ENCODE assay signal across 18 mouse cellular contexts in genomic region chr6:30711365-30711763, GRCm38 (mm10). TPM values are rescaled to one million over a fixed set of nuclear protein-coding genes. Genes with fewer than 3 reads are reported as not detected.
A peak's percentile ranks its signal among the peaks of the same experiment; 100 is the strongest.
DNase-seq lines count a peak whose midpoint lies in the region; ATAC-seq and TF ChIP-seq lines count a peak whose summit lies in the region.
"Had no signal": no experiment of that assay in that cellular context is flagged by ENCODE, and none has a peak within 500 bp of the region (broad histone marks: within the 10 kb centered on the region; RNA-seq: fewer than 3 reads in every experiment).

No protein-coding gene starts in this region.

- no peak for DNase-seq in intestine, embryonic 14.5 days (ENCODE audit: low spot score)
- DNase-seq in lung, embryonic 14.5 days: no peak
- DNase-seq in lung, postnatal 14 days: no peak
- DNase-seq in MN1 (ENCODE audit: low spot score): peak; percentile 35
- peak; percentile 58 for DNase-seq in limb, embryonic 11.5 days (ENCODE audit: low spot score)
- no peak for DNase-seq in spleen, adult 18-20 months
- DNase-seq: cerebellum, adult 18-20 months; cerebellum, postnatal 14 days; heart, postnatal 4 days; lung, adult 2 months had no signal

- 56% methylated on average over 10 of the region's 10 CpGs for WGBS in intestine, embryonic 14.5 days
- WGBS in intestine, postnatal 0 days: 66% methylated on average over 10 of the region's 10 CpGs
- 36% methylated on average over 10 of the region's 10 CpGs for WGBS in lung, embryonic 14.5 days
- WGBS in limb, embryonic 11.5 days: 19% methylated on average over 10 of the region's 10 CpGs
- WGBS in hindbrain, embryonic 13.5 days: 71% methylated on average over 10 of the region's 10 CpGs

- H3K9ac ChIP-seq in intestine, embryonic 14.5 days (ENCODE audit: low read length): no peak overlapping the region
- no peak overlapping the region for H3K9ac ChIP-seq in intestine, postnatal 0 days (ENCODE audit: low read depth, low read length)
- H3K9ac ChIP-seq in lung, embryonic 14.5 days: no peak overlapping the region
- no peak overlapping the region for H3K9ac ChIP-seq in limb, embryonic 11.5 days (ENCODE audit: low read length)
- no peak overlapping the region for H3K9ac ChIP-seq in hindbrain, embryonic 13.5 days
- H3K9ac ChIP-seq: embryonic facial prominence, embryonic 12.5 days; hindbrain, embryonic 15.5 days; intestine, embryonic 15.5 days; midbrain, embryonic 13.5 days had no signal

- no peak overlapping the region for H3K4me3 ChIP-seq in intestine, embryonic 14.5 days (ENCODE audit: low read depth, low read length)
- H3K4me3 ChIP-seq in intestine, postnatal 0 days (ENCODE audit: low read depth, low read length): no peak overlapping the region
- no peak overlapping the region for H3K4me3 ChIP-seq in lung, embryonic 14.5 days (ENCODE audit: low read depth, low read length)
- H3K4me3 ChIP-seq in limb, embryonic 11.5 days (ENCODE audit: low read depth, low read length): no peak overlapping the region
- H3K4me3 ChIP-seq in hindbrain, embryonic 13.5 days: no peak overlapping the region
- H3K4me3 ChIP-seq: embryonic facial prominence, embryonic 12.5 days; erythroblast, embryonic 14.5 days; hindbrain, embryonic 15.5 days; intestine, embryonic 15.5 days; midbrain, embryonic 13.5 days had no signal

- ATAC-seq in intestine, embryonic 14.5 days (replicated peaks; ENCODE audit: low FRiP score, low TSS enrichment, low read depth): no peak
- ATAC-seq in intestine, postnatal 0 days: no peak
- no peak for ATAC-seq in lung, embryonic 14.5 days (ENCODE audit: insufficient read depth)
- ATAC-seq in limb, embryonic 11.5 days (ENCODE audit: insufficient number of reproducible peaks, low FRiP score, low TSS enrichment, low read depth): no peak
- ATAC-seq in hindbrain, embryonic 13.5 days (ENCODE audit: low FRiP score): no peak
- ATAC-seq: forebrain, embryonic 14.5 days; intestine, embryonic 15.5 days; midbrain, embryonic 13.5 days had no signal

- H3K27me3 ChIP-seq in intestine, embryonic 14.5 days (replicated peaks; ENCODE audit: control insufficient read depth, insufficient read depth, low read length): no peaks in the 10 kb centered on the region
- no peaks in the 10 kb centered on the region for H3K27me3 ChIP-seq in intestine, postnatal 0 days (replicated peaks; ENCODE audit: control insufficient read depth, insufficient read depth, low read length)
- no peaks in the 10 kb centered on the region for H3K27me3 ChIP-seq in lung, embryonic 14.5 days (ENCODE audit: insufficient read depth, low read length)
- no peaks in the 10 kb centered on the region for H3K27me3 ChIP-seq in limb, embryonic 11.5 days (ENCODE audit: control insufficient read depth, insufficient read depth, low read length)
- no peaks in the 10 kb centered on the region for H3K27me3 ChIP-seq in hindbrain, embryonic 13.5 days
- H3K27me3 ChIP-seq: embryonic facial prominence, embryonic 12.5 days; hindbrain, embryonic 15.5 days; intestine, embryonic 15.5 days; midbrain, embryonic 13.5 days had no signal

- H3K4me1 ChIP-seq in intestine, embryonic 14.5 days (replicated peaks; ENCODE audit: control insufficient read depth, insufficient read depth, low read length): peaks cover 23% of the 10 kb centered on the region
- H3K4me1 ChIP-seq in intestine, postnatal 0 days (replicated peaks; ENCODE audit: control insufficient read depth, insufficient read depth, low read length): no peaks in the 10 kb centered on the region
- peaks cover 6% of the 10 kb centered on the region; the same call in 1 of the 2 replicates for H3K4me1 ChIP-seq in lung, embryonic 14.5 days (ENCODE audit: insufficient read depth)
- peaks cover 28% of the 10 kb centered on the region for H3K4me1 ChIP-seq in limb, embryonic 11.5 days (ENCODE audit: control insufficient read depth, insufficient read depth, low read length)
- H3K4me1 ChIP-seq in hindbrain, embryonic 13.5 days (replicated peaks): peaks cover 19% of the 10 kb centered on the region

- 0 out of 2 replicates have a peak overlapping the region, but pooled peaks have one; percentile 18 for H3K27ac ChIP-seq in intestine, embryonic 14.5 days (ENCODE audit: low read depth)
- H3K27ac ChIP-seq in intestine, postnatal 0 days (ENCODE audit: low read depth, low read length): no peak overlapping the region
- H3K27ac ChIP-seq in lung, embryonic 14.5 days (ENCODE audit: low read depth): peak overlapping the region; percentile 51; the same call in 1 of the 2 replicates
- peak overlapping the region; percentile 98 for H3K27ac ChIP-seq in limb, embryonic 11.5 days (replicated peaks; ENCODE audit: low read depth, low read length)
- no peak overlapping the region for H3K27ac ChIP-seq in hindbrain, embryonic 13.5 days
- H3K27ac ChIP-seq: hindbrain, embryonic 15.5 days; intestine, embryonic 15.5 days; midbrain, embryonic 13.5 days had no signal

- TF ChIP-seq CTCF in intestine, postnatal 0 days (IDR thresholded peaks at IDR 0.05; ENCODE audit: low read depth): no peak
- no peak for TF ChIP-seq CTCF in lung, embryonic 14.5 days (IDR thresholded peaks at IDR 0.05; ENCODE audit: low read depth)

- H3K9me3 ChIP-seq in intestine, embryonic 14.5 days (ENCODE audit: control insufficient read depth, low read length): no peaks in the 10 kb centered on the region
- H3K9me3 ChIP-seq in intestine, postnatal 0 days (ENCODE audit: control insufficient read depth): no peaks in the 10 kb centered on the region
- no peaks in the 10 kb centered on the region for H3K9me3 ChIP-seq in lung, embryonic 14.5 days (ENCODE audit: low read depth, low read length)
- no peaks in the 10 kb centered on the region for H3K9me3 ChIP-seq in limb, embryonic 11.5 days (ENCODE audit: control insufficient read depth, low read length)
- H3K9me3 ChIP-seq in hindbrain, embryonic 13.5 days: no peaks in the 10 kb centered on the region
- H3K9me3 ChIP-seq: embryonic facial prominence, embryonic 12.5 days; hindbrain, embryonic 15.5 days; intestine, embryonic 15.5 days; midbrain, embryonic 13.5 days had no signal

- H3K36me3 ChIP-seq in intestine, embryonic 14.5 days (ENCODE audit: control insufficient read depth, insufficient read depth, low read length): no peaks in the 10 kb centered on the region
- H3K36me3 ChIP-seq in intestine, postnatal 0 days (ENCODE audit: control insufficient read depth, insufficient read depth): no peaks in the 10 kb centered on the region
- H3K36me3 ChIP-seq in lung, embryonic 14.5 days (ENCODE audit: insufficient read depth): no peaks in the 10 kb centered on the region
- H3K36me3 ChIP-seq in limb, embryonic 11.5 days (ENCODE audit: control insufficient read depth, insufficient read depth, low read length): no peaks in the 10 kb centered on the region
- H3K36me3 ChIP-seq in hindbrain, embryonic 13.5 days: no peaks in the 10 kb centered on the region
- H3K36me3 ChIP-seq: embryonic facial prominence, embryonic 12.5 days; hindbrain, embryonic 15.5 days; intestine, embryonic 15.5 days; midbrain, embryonic 13.5 days had no signal

- H3K4me2 ChIP-seq in intestine, embryonic 14.5 days (ENCODE audit: low read length): no peak overlapping the region
- no peak overlapping the region for H3K4me2 ChIP-seq in intestine, postnatal 0 days (replicated peaks; ENCODE audit: low read depth)
- no peak overlapping the region for H3K4me2 ChIP-seq in lung, embryonic 14.5 days
- no peak overlapping the region for H3K4me2 ChIP-seq in limb, embryonic 11.5 days (ENCODE audit: low read depth, severe bottlenecking)
- no peak overlapping the region for H3K4me2 ChIP-seq in hindbrain, embryonic 13.5 days
- H3K4me2 ChIP-seq: embryonic facial prominence, embryonic 12.5 days; hindbrain, embryonic 15.5 days; intestine, embryonic 15.5 days; midbrain, embryonic 13.5 days had no signal

RNA-seq across cellular contexts. Expression of gene Mest, which starts 12.0 kb away (rescaled TPM):
- 962 and 973 TPM in 2 replicates for polyA plus RNA-seq in intestine, embryonic 14.5 days (2014; fragmentation: Nextera tagmentation; extraction: Ambion mirVana)
- 145 and 156 TPM in 2 replicates for polyA plus RNA-seq in intestine, postnatal 0 days (2015; fragmentation: Nextera tagmentation; extraction: Ambion mirVana)
- 1,596 and 1,677 TPM in 2 replicates for polyA plus RNA-seq in lung, embryonic 14.5 days (2014; fragmentation: Nextera tagmentation; extraction: Ambion mirVana)
- polyA plus RNA-seq in limb, embryonic 11.5 days (2014; fragmentation: Nextera tagmentation; extraction: Ambion mirVana): 2,834 and 2,987 TPM in 2 replicates
- polyA plus RNA-seq in hindbrain, embryonic 13.5 days (2015; fragmentation: Nextera tagmentation; extraction: Ambion mirVana): 367 and 379 TPM in 2 replicates

RNA-seq across cellular contexts. Expression of gene Cep41, which starts 17.8 kb away (rescaled TPM):
- polyA plus RNA-seq in intestine, embryonic 14.5 days (2014; fragmentation: Nextera tagmentation; extraction: Ambion mirVana): 10.0 and 10.3 TPM in 2 replicates
- 3.7 and 4.4 TPM in 2 replicates for polyA plus RNA-seq in intestine, postnatal 0 days (2015; fragmentation: Nextera tagmentation; extraction: Ambion mirVana)
- polyA plus RNA-seq in lung, embryonic 14.5 days (2014; fragmentation: Nextera tagmentation; extraction: Ambion mirVana): 11.6 and 12.8 TPM in 2 replicates
- 43.2 and 48.9 TPM in 2 replicates for polyA plus RNA-seq in limb, embryonic 11.5 days (2014; fragmentation: Nextera tagmentation; extraction: Ambion mirVana)
- polyA plus RNA-seq in hindbrain, embryonic 13.5 days (2015; fragmentation: Nextera tagmentation; extraction: Ambion mirVana): 13.3 and 14.2 TPM in 2 replicates

Comparison
In these comparisons a context has a peak if more than half of its experiments do, and no peak if none do; other contexts are left out.
1. H3K27ac ChIP-seq: peak in intestine, embryonic 14.5 days (single experiment), lung, embryonic 14.5 days (single experiment) and limb, embryonic 11.5 days (single experiment); none in intestine, postnatal 0 days (single experiment) and hindbrain, embryonic 13.5 days (single experiment).
2. DNase-seq: peak in MN1 (single experiment) and limb, embryonic 11.5 days (single experiment); none in intestine, embryonic 14.5 days (single experiment), lung, embryonic 14.5 days (single experiment), lung, postnatal 14 days (single experiment) and spleen, adult 18-20 months (0 of 2).